Mouse (Mus musculus) c-Kit-positive CD71-positive TER-119-negative erythroid progenitor cells, embryonic 14.5 days (primary cell): ENCODE measurements around the gene Abcg4.

ENCODE experiments used
- DNase-seq: peaks from one replicate; pipeline ENCODE4 v3.0.0-alpha.2; 2013; ENCODE audit warnings: low read depth

Gene Abcg4

DNA sequence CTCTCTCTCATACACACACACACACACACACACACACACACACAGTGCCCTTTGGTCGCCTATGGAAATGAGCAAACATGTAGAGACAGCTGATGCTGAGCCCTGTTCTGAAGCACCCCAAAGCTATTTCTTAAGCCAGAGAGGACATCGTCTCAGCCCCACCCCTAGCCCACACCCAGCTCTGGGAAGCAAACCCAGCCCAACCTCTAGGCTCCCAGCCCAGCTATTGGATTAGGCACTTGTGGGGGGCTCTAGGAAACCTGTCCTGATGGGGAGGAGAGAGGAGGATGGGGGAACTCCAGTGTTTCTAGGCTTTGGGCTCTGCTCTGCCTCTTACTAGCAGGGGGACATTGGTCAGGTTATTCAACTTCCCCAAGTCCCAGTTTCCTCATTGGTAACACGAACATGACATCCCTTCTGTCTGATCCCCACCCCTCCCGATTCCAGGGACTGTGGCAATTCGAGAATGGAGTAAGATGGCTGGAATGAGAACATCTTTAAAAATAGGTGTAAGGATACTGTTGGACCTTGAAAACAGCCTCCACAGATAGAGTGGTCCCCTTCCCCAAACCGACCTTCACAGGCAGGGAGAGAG, 2.1 kb downstream of the Abcg4 start:
- peak; percentile 48 for DNase-seq

DNA sequence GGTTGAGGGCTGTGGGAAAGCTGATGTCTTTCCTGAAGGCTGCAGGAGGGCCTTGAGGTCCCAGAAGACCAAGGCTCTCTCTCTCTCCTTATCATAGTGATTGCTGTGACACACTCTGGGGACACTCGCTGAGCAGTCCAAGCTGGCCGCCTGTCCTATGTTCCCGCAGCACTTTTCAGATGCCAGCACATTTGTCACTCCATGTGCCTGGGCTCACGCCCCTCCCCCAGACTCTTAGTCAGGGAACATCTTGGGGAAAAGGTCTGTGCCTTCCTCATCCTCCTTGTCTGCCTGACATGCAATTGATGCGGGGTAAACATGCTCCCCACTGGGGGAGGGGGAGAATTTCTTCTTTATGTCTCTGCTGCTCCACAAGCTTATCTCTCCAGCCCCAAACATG, 5.2 kb downstream of the Abcg4 start:
- no peak for DNase-seq

DNA sequence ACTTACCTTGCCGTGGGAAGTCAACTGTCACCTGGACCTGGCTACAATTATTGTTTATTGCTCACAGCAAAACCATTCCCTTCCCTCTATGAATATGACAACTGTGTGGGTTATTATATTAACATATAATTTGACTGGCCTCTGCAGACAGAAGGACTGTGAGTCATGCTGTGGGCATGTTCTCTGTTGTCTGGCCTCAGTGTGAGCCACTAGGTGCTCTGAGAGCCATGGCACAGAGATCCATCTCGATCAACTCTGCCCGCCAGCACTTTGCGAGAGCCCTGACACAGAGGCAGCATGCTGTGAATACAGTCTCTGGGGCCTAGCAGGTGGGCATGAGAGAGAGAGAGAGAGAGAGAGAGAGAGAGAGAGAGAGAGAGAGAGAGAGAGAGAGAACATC, 18.4 kb downstream of the Abcg4 start:
- DNase-seq = no peak

DNA sequence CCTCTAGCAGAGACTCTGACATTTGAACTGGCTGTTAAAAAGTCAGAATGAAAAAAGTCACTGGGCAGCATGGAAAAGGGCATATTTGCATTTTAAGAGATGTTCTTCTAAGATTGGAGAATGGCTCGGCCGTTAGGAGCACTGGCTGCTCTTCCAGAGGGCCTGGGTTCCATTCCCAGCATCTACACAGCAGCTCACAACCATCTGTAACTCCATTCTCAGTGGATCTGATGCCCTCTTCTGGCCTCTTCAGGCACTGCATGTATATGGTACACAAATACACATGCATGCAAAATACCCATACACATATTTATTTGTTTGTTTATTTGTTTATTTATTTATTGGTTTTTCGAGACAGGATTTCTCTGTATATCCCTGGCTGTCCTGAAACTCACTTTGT, 19.3 kb downstream of the Abcg4 start:
- DNase-seq = peak; percentile 48

DNA sequence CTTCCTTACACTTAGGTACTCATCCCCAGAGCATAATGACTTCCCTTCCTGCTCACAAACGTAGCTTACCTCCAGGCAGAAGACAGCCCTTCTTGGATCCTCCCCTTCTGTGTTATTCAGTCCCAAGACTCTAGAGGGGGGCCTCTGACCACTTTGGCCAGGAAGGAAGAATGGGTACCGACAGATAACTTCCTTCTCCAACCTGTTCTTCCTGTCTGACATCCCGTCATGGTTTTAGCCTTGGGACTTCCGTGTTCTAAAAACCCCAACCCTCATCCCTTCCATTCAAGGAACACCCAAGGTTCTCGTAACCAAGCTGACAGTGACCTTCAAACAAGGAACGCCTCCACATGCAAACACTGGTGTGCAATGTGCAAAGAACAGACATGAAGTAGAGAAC, 20.0 kb downstream of the Abcg4 start, which contains the start of gene Nlrx1:
TSS of gene Nlrx1 (minus strand) at position 168 of the 400 bp plus-strand sequence.
- peak; percentile 53 for DNase-seq

DNA sequence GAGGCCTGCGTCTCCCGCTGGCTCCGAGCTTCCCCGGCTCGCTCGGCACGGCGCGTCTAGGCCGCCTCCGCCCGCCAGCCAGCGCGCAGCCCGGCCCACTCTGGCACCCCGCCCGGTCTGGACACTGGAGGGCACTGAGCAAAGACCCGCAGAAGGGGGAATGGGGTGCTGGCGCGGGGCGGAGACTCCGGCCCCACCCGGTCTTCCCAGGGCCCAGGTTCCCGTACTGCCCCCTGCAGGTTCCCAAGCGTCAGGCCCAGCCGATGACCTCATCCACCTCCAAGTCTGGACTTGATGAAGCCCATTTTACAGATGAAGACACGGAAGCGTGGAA, 20.4 kb downstream of the Abcg4 start:
- DNase-seq = peak; percentile 80

DNA sequence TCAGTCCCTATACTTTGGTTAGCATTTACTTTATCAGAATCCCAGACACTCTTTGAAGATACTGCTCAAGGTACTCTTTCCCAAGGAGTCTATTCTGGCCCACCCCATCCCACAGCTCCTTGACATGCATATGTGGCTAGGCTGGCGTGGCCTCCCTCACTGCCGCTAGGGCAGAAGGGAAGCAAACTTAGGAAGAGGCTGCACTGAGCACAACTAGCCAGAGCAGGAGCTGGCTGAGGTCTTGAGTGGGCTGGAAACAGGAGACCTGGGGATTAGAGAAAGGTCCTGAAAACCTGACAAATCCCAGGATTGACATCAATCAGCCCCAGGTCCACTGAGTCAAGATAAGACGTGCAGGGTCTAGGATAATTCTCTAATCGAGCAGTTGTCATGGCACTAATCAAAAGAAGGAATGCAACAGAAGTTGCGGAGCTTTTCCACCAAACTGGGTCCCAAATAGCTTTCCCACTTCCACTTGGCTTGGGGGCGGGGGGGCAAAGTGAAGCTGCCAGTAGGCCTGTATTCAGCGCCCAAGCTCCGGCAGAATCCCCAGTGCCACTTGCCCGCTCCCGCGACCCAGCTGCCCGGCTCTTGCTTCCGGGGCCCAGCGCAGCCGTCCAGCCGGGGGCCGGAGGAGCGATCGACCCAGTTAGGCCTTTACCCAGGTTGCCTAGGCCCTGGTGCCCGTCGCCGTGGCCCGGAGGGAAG, 20.9 kb downstream of the Abcg4 start:
- no peak for DNase-seq

DNA sequence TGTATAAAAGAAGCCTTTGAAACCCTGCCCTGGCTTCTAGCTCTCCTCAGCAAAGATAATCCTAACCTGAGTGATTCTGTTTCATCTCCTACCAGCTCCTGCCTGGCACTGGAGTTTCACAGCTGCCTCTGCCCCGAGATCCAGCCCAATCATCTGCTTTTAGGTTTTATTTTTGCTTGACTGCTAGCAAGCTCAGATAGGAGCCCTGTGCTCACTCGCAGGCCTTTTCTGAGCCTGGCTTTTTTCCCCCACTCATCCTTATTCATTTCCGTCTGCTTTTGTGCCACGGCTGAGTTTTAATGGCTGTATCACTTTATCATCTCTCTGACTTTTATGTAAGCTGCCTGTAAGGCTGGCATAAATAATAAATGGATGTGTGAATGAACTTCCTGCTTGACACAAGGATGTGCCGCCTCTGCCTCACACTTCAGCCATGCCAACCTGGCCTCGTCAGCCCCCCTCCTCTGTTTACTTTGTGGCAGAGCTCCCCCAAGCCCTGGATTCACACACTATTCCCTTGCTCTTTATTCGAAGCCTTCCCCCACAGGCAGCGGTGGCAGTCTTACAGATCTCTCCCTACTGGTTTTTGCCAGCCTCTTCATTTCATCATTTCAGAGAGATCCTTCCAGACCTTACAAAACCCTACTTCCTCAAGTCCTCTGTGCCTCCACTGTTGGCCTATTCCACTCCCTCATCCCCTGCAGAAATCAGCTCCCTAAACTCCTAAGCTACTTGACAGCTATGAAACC, 21.8 kb downstream of the Abcg4 start:
- no peak for DNase-seq

DNA sequence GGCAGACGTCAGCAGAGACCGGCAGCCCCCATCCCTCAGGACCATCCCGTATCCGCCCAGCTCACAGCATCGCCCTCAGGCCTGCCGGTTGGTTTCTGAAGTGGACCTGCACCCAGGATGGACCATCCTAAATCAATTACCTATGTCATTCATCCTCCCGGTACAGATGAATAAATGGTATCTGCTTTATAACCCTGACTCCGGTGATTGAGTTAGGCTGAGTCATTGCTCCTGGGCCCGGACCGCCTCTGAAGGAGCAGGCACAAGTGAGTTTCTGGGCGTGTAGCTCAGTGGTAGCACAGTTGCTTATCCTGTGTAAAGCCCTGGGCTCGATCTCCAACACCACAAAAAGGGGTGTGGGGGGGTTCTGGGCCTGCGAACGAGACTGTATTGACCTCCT, 27.0 kb downstream of the Abcg4 start:
- no peak for DNase-seq

DNA sequence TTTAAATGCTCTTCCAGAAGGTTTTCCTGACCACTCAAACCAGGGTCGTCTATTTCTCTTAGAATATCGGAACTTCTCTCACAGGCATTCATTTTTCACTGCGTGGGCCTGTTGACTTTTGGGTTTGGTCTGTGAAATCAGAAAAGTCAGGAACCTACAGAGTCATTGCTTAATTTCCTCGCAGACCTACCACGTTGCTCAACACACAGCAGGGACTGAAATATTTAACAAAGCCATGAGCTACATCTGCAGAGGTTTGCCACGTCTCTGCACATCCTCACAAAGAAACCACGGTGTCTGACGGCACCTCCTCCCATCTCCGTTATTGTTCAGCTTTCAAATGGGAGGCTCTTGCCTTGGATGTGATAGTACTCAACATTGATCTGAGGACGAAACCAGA, 29.4 kb downstream of the Abcg4 start:
- no peak for DNase-seq

DNA sequence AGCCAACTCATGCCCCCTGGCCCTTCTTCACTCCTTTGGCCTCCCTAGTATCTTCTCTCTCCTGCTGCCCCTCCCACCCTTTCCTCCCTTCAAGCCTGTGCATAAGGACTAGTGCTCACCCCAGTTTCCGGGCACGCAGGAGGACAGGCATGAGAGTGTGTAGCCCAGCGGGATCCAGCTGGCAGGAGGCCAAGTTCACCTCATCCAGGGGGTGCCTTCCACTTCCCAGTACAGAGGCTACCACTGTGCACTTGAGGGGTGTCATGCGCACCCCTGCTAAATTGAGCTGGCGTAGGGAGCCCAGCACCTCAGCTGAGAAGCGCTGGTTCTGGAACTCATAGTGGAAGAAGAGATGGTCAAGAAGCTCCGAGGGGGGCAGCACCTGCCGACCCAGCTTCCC, 32.2 kb downstream of the Abcg4 start:
- DNase-seq = no peak

DNA sequence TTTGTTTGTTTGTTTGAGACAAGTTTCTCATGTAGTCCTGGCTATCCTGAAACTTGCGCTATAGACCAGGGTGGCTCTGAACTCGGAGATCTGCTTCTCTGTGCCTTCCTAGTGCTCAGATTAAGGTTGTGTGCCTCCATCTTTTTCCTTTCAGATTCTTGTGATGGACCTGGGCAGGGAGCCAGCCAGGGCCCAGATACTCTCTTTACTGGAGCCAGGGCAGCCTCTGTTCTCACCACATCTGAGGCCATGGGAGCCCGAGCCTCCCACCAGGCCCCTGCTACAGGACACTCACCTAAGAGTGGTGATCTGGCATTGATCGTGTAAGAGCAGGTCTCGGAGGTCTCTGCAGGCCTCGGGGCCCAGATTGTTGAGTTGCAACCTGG, 33.3 kb downstream of the Abcg4 start:
- no peak for DNase-seq

DNA sequence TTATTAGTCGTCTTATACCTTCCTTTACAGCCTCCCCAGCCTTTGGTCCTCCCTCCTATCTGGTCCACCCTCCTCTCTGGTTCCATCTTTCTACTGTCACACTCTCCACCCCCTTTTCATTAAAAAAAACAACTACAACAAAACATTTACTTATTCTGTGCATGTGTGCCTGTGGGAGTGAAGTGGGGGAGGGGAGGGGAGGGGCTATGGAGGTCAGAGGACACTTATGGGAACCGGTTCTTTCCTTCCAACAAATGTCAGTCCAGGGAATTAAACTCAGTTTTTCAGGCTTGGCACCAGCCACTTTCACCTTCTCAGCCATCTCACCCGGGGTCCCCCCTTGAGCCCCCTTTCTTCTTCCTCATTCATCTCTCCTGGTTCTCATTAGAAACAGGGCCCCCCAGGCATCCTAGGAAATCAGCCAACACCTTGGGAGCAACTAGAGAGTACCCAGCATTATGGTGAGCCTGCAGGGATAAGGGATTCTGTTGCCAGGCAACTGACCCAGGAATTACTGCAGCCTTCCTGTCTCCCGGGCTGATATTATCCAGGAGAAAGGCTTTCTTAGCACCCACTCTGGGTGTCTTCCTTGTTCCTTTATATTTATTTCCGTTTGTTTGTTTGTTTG, 33.8 kb downstream of the Abcg4 start:
- no peak for DNase-seq

DNA sequence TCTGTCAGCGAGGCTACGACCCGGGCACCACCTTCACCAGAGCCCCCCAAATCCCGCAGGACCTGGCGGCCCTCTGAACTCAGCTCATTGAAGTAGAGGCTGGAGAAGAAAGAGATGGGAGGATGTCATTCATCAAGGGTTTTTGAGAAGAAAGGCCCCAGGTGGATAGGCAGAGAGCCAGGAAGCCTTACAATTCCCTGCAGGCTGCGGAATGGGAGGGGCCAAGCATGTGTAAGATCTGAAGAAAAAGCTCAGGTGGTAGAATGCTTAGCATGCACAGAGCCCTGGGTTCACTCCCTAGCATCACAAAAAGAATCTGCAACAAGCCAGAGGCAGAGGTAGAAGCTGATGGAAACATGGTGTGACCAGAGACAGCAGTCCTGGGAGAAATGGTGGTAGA, 35.0 kb downstream of the Abcg4 start:
- DNase-seq = no peak

DNA sequence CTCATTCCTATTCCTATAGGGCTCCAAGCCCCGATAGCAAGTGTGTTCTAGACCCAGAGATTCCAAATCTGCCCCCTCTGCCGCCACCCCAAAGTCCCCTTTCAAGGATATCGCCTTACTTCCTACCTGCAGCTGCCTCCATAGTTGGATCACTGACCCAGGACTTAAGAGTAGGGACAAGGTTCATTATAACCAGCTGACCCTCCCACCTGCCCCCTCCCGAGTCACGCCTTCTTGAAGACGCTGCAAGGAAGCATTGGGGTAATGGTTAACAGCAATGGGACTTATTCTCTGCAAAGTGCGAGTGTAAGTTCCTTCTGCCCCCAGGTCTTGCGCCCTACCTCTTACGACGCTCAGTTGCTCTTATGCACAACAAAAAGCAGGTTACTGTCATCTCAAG, 37.1 kb downstream of the Abcg4 start, which contains the start of gene Pdzd3:
TSS of gene Pdzd3 (minus strand) at position 158 of the 400 bp plus-strand sequence.
- DNase-seq = no peak

DNA sequence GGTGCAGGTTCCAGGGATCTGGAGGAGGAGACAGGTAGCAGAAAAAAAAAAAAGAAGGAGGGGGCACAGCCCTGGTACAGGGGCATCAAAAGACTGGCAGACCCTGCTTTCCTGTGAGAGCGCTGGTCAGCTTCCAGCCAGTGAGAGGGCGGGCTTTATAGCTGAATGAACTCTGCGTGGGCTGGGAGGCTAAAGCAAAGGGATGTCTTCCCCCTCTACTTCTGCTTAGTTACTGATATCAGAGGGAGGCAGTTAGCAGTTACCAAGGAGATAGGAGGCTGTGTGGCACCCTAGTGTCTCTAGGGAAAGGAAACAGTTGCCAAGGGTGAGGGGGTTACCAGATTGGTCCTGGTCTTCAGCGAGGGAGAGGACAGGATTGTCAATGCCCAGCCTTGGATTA, 38.0 kb downstream of the Abcg4 start:
- DNase-seq = no peak

DNA sequence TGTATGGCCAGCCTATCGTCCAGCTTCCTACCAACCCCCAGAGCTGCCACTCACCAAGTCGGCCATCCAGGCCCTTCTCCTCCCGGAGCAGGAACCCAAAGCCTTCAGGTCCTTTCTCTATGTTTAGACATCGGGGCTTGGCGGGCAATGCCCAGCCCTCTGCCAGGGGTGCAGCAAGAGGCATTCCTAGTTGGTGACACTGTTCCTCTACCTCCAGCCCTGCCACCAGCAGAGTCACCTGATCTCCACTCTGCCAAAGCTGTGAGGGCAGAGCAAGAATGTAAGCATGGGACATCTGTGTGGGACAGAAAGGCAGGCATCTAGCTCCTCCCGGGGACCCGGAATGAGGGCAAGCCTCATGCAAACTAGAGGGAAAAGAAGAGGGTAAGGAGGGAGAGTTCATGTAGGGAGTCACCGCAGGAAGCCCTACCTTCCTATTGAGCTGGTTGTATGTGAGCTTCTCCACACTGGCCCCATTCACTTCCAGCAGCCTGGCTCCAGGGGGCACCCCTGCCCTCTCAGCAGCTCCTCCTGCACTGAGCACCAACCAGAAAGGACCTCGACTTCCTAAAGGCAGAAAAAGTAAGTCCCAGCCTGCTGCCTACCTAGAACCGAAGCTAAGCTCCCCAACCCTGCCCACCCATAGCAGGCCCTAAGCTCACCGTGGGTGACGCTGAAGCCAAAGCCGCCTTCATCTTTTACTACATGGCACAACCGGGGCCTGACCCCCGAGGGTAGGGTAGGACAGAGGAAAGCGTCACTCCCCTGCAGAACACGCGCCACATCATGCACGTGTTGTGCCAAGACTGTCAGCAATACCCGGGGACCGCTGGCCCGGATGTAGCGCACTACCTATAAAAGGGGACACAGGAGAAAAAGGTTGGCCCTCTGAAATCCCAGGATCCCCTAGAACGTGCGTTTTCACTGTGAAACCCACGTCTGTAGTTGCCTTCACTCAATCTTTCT, 39.0 kb downstream of the Abcg4 start:
- DNase-seq = no peak

DNA sequence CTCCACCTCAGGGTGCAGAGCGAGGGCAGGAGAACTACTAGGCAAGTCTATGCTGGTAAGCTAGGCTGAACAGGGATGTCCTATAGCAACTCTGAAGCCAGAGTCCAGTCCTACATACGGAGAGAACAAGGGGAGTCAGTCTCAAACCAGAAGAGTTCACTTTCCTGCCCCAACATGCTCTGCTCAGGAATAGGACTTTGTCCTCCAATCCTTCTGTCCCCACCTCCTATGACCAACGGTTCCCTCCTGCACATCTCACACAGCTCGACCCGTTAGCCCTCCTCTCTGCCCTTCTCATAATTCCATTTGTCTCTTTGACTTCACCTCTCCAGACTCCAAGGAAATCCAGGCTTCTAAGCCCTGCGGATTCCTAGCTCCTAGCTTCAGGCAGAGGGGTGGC, 40.5 kb downstream of the Abcg4 start:
- DNase-seq = no peak

DNA sequence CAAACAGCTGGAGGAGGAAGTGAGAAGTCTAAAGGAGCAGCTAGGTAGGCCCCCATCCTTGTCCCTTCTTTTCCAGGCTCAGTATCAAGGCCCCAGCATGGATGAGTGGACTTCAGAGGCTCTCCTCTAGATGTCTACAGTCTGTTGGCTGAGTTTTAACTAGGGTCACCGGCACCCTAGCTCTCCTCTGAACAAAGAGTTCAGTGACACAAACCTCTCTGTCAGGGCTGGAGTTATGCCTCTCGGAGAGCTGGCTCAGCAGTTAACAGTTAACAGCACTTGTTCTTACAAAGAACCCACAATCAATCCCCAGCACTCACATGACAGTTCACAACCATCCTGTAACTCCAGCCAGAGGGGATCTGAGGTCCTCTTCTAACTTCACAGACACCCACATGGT, 44.8 kb downstream of the Abcg4 start:
- DNase-seq = no peak

DNA sequence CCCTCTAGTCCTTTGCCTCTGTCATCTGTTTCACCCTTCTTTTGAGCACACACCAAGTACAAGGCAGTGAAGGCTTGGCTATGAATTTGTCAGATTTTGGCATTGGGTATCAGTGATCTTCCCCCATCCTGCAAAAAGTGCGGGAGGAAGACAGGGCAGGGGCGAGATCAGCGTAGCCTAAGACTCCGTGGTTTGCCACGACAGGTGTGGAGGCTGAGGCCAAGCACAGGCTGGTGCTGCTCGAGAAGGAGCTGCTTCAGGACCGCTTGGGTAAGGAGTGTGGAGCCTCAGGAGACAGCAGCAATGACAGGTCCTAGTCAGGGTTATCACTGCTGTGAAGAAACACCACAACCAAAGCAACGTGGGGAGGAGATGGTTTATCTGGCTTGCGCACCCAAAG, 47.0 kb downstream of the Abcg4 start:
- DNase-seq = no peak

DNA sequence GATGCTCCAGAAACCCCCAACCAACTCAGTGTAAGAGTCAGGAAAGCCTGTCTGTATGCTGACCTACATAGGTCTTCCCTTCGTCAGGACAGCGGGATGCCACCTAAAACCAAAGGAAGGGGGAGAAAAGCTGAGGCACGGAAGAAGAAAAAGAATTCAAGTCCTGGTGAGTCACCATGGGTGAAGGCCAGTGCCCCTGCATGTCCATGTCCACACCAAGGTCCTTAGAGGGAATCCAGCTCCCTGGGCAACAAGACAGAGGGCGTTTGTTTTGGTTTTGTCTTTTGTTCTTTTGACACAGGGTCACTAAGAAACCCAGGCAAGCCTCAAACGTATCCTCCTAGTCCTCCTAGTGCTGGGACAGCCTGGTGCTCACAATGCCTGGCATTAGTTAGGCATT, 47.5 kb downstream of the Abcg4 start:
- DNase-seq = no peak

DNA sequence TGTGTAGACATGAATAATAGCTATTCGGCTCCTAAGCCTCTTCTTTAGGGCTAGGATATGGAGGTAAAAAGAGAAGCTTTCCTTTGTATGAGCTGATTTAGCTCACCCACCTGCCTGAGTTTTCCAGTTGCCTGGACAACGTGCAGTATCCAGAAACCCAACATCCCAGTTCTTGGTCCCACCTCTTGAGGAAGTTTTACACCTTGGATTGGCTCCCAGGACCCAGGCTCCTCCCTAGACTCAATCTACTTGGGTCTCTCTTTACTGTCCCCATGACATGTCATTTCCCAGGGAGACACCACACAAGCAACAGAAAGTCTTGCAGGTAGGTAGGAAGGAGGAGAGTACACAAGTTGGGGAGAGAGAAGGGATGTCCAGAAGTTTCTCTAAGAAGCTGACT, 48.0 kb downstream of the Abcg4 start, which contains the start of gene Ccdc153:
TSS of gene Ccdc153 (plus strand) at position 278 of the 400 bp plus-strand sequence.
- no peak for DNase-seq
